Mouse (Mus musculus) kidney, embryonic 16.5 days (tissue): ENCODE measurements around the gene Mcoln3. TPM values are rescaled to one million over a fixed set of nuclear protein-coding genes. Genes with fewer than 3 reads are reported as not detected.

Experiments
- ATAC-seq: fragments of 200-750 bp; cut with Nextera tagmentation; 2 replicates; pipeline ENCODE4 v1.8.0; 2017; ENCODE audit warnings: moderate TSS enrichment; ENCODE audit not compliant: low FRiP score, low TSS enrichment
- H3K27ac ChIP-seq: fragments of 300-500 bp; sonication (generic); 2 replicates; pipeline ENCODE4 v1.5.1; 2014; ENCODE audit warnings: low read length
- H3K27me3 ChIP-seq: fragments of 300-500 bp; sonication (generic); 2 replicates; pipeline ENCODE4 v1.6.1; 2014; ENCODE audit warnings: low read length, control low read depth, mixed read lengths; ENCODE audit not compliant: insufficient read depth
- H3K36me3 ChIP-seq: fragments of 300-500 bp; sonication (generic); 2 replicates; pipeline ENCODE4 v1.6.1; 2014; ENCODE audit warnings: low read length, control low read depth, mixed read lengths; ENCODE audit not compliant: insufficient read depth
- H3K4me1 ChIP-seq: fragments of 300-500 bp; sonication (generic); 2 replicates; pipeline ENCODE4 v1.6.1; 2014; ENCODE audit warnings: low read length, control low read depth, mixed read lengths; ENCODE audit not compliant: insufficient read depth
- H3K4me2 ChIP-seq: fragments of 300-500 bp; sonication (generic); replicated peaks from 2 replicates; pipeline ENCODE4 v1.6.1; 2014; ENCODE audit warnings: low read depth, low read length
- H3K4me3 ChIP-seq: fragments of 300-500 bp; sonication (generic); 2 replicates; pipeline ENCODE4 v1.5.1; 2014; ENCODE audit warnings: mild to moderate bottlenecking, low read length
- H3K9ac ChIP-seq: fragments of 300-500 bp; sonication (generic); replicated peaks from 2 replicates; pipeline ENCODE4 v1.6.1; 2014; ENCODE audit warnings: low read length
- H3K9me3 ChIP-seq: fragments of 300-500 bp; sonication (generic); 2 replicates; pipeline ENCODE4 v1.6.1; 2016; ENCODE audit warnings: low read length, control low read depth
- WGBS: fragments of 180-500 bp; shearing (Covaris S2); extraction: QIAGEN DNeasy Blood & Tissue Kit; methylation state at CpG from one replicate; pipeline ENCODE4 v1.1.7; 2014; 5-methylcytosine and 5-hydroxymethylcytosine counted together
- polyA plus RNA-seq: library from polyadenylated mRNA; unstranded; fragments of >200 nt; fragmentation: Nextera tagmentation; extraction: Ambion mirVana; gene quantifications from 2 replicates; pipeline ENCODE4 v1.2.1, GENCODE M21; 2015

Mcoln3 gene
- polyA plus RNA-seq, result 20.5 and 20.6 TPM in 2 replicates

GRCm38 (mm10) chr3:146117258-146117996 lies at the start of gene Mcoln3:
TSS of gene Mcoln3 (plus strand) at chr3:146117450.
- H3K4me3 ChIP-seq, result peak within 1 kb of the TSS; percentile 48
- H3K36me3 ChIP-seq, result no peaks in the 10 kb centered on the region
- H3K4me1 ChIP-seq, result peaks cover 17% of the 10 kb centered on the region
- peak within 1 kb of the TSS; percentile 58 for H3K4me2 ChIP-seq
- H3K9ac ChIP-seq, result peak within 1 kb of the TSS; percentile 57; the same call in 1 of the 2 replicates
- WGBS, result 10% methylated on average over 35 of the region's 35 CpGs
- no peaks in the 10 kb centered on the region for H3K9me3 ChIP-seq
- peaks cover 16% of the 10 kb centered on the region for H3K27me3 ChIP-seq
- peak; percentile 75 for ATAC-seq
- H3K27ac ChIP-seq, result peak within 1 kb of the TSS; percentile 10; the same call in 1 of the 2 replicates

- H3K27me3 ChIP-seq, result no peaks in the 10 kb centered on the region
- H3K27ac ChIP-seq, result no peak overlapping the region
- H3K36me3 ChIP-seq, result no peaks in the 10 kb centered on the region
- no peak for ATAC-seq
- H3K9me3 ChIP-seq, result no peaks in the 10 kb centered on the region
- no peak overlapping the region for H3K4me3 ChIP-seq
- H3K4me1 ChIP-seq, result no peaks in the 10 kb centered on the region
- no peak overlapping the region for H3K4me2 ChIP-seq
- 54% methylated on average over 4 of the region's 4 CpGs for WGBS
- no peak overlapping the region for H3K9ac ChIP-seq
Measured at GRCm38 (mm10) chr3:146069276-146069675, 48.0 kb upstream of the Mcoln3 start.

- H3K27ac ChIP-seq, result no peak overlapping the region
- no peaks in the 10 kb centered on the region for H3K9me3 ChIP-seq
- H3K4me3 ChIP-seq, result no peak overlapping the region
- H3K4me2 ChIP-seq, result no peak overlapping the region
- H3K9ac ChIP-seq, result no peak overlapping the region
- H3K36me3 ChIP-seq, result no peaks in the 10 kb centered on the region
- H3K27me3 ChIP-seq, result no peaks in the 10 kb centered on the region
- H3K4me1 ChIP-seq, result no peaks in the 10 kb centered on the region
- no peak; the same call in 1 of the 2 replicates for ATAC-seq
- 74% methylated on average over 7 of the region's 7 CpGs for WGBS
Measured at GRCm38 (mm10) chr3:146072780-146073179, 44.5 kb upstream of the Mcoln3 start.

- Histone ChIP-seq H3K9me3 (0 out of 2 replicates have a peak, but pooled peaks cover 3% of the 10 kb centered on the region), H3K27ac (no peak overlapping the region), H3K9ac (no peak overlapping the region), H3K4me3 (no peak overlapping the region), H3K27me3 (no peaks in the 10 kb centered on the region), H3K36me3 (no peaks in the 10 kb centered on the region), H3K4me2 (no peak overlapping the region), H3K4me1 (no peaks in the 10 kb centered on the region)
- no peak for ATAC-seq
- 92% methylated on average over 12 of the region's 12 CpGs for WGBS
Measured at GRCm38 (mm10) chr3:146080241-146080640, 37.0 kb upstream of the Mcoln3 start.

GRCm38 (mm10) chr3:146090988-146091657 lies 26.1 kb upstream of the Mcoln3 start:
- Histone ChIP-seq H3K27me3 (no peaks in the 10 kb centered on the region), H3K27ac (no peak overlapping the region), H3K9ac (no peak overlapping the region), H3K36me3 (no peaks in the 10 kb centered on the region), H3K4me2 (no peak overlapping the region), H3K9me3 (0 out of 2 replicates have a peak, but pooled peaks cover 2% of the 10 kb centered on the region), H3K4me3 (no peak overlapping the region), H3K4me1 (no peaks in the 10 kb centered on the region)
- 88% methylated on average over 13 of the region's 13 CpGs for WGBS
- ATAC-seq, result no peak

GRCm38 (mm10) chr3:146095066-146095465 lies 22.2 kb upstream of the Mcoln3 start:
- Histone ChIP-seq H3K4me3 (no peak overlapping the region), H3K4me2 (no peak overlapping the region), H3K4me1 (no peaks in the 10 kb centered on the region), H3K27ac (no peak overlapping the region), H3K36me3 (no peaks in the 10 kb centered on the region), H3K9me3 (0 out of 2 replicates have a peak, but pooled peaks cover 2% of the 10 kb centered on the region), H3K9ac (no peak overlapping the region), H3K27me3 (no peaks in the 10 kb centered on the region)
- no peak for ATAC-seq
- 91% methylated on average over 10 of the region's 10 CpGs for WGBS

GRCm38 (mm10) chr3:146096986-146097385 lies 20.3 kb upstream of the Mcoln3 start:
- H3K36me3 ChIP-seq, result no peaks in the 10 kb centered on the region
- H3K4me2 ChIP-seq, result no peak overlapping the region
- no peak overlapping the region for H3K27ac ChIP-seq
- no peaks in the 10 kb centered on the region for H3K27me3 ChIP-seq
- H3K4me1 ChIP-seq, result no peaks in the 10 kb centered on the region
- WGBS, result 89% methylated on average over 7 of the region's 7 CpGs
- H3K9ac ChIP-seq, result no peak overlapping the region
- H3K9me3 ChIP-seq, result 0 out of 2 replicates have a peak, but pooled peaks cover 2% of the 10 kb centered on the region
- no peak overlapping the region for H3K4me3 ChIP-seq
- ATAC-seq, result no peak

GRCm38 (mm10) chr3:146097861-146098260 lies 19.4 kb upstream of the Mcoln3 start:
- Histone ChIP-seq H3K36me3 (no peaks in the 10 kb centered on the region), H3K4me2 (no peak overlapping the region), H3K4me1 (no peaks in the 10 kb centered on the region)

GRCm38 (mm10) chr3:146099925-146100324 lies 17.3 kb upstream of the Mcoln3 start:
- H3K9ac ChIP-seq, result no peak overlapping the region
- H3K27me3 ChIP-seq, result no peaks in the 10 kb centered on the region
- no peaks in the 10 kb centered on the region for H3K4me1 ChIP-seq
- no peak overlapping the region for H3K27ac ChIP-seq
- no peak overlapping the region for H3K4me2 ChIP-seq
- H3K36me3 ChIP-seq, result no peaks in the 10 kb centered on the region
- H3K9me3 ChIP-seq, result 0 out of 2 replicates have a peak, but pooled peaks cover 2% of the 10 kb centered on the region
- H3K4me3 ChIP-seq, result no peak overlapping the region
- ATAC-seq, result no peak

More at GRCm38 (mm10) chr3:146097861-146098260, 19.4 kb upstream of the Mcoln3 start:
- H3K4me3 ChIP-seq, result no peak overlapping the region
- no peaks in the 10 kb centered on the region for H3K27me3 ChIP-seq
- H3K9me3 ChIP-seq, result 0 out of 2 replicates have a peak, but pooled peaks cover 2% of the 10 kb centered on the region
- WGBS, result 82% methylated on average over 4 of the region's 4 CpGs
- no peak for ATAC-seq
- no peak overlapping the region for H3K9ac ChIP-seq
- H3K27ac ChIP-seq, result no peak overlapping the region

GRCm38 (mm10) chr3:146102049-146102448 lies 15.2 kb upstream of the Mcoln3 start:
- no peaks in the 10 kb centered on the region for H3K27me3 ChIP-seq
- H3K9ac ChIP-seq, result no peak overlapping the region
- 57% methylated on average over 6 of the region's 6 CpGs for WGBS
- H3K4me1 ChIP-seq, result no peaks in the 10 kb centered on the region
- 0 out of 2 replicates have a peak, but pooled peaks cover 2% of the 10 kb centered on the region for H3K9me3 ChIP-seq
- no peak overlapping the region for H3K27ac ChIP-seq
- ATAC-seq, result no peak
- no peak overlapping the region for H3K4me2 ChIP-seq
- no peaks in the 10 kb centered on the region for H3K36me3 ChIP-seq
- H3K4me3 ChIP-seq, result no peak overlapping the region
